Mouse (Mus musculus): ENCODE measurements around the gene Cmss1. TPM values are rescaled to one million over a fixed set of nuclear protein-coding genes. Genes with fewer than 3 reads are reported as not detected.
A peak's percentile ranks its signal among the peaks of the same experiment; 100 is the strongest.

Gene Cmss1
- polyA plus RNA-seq, 1 experiment from 2014 or later = 39.5 TPM

DNA sequence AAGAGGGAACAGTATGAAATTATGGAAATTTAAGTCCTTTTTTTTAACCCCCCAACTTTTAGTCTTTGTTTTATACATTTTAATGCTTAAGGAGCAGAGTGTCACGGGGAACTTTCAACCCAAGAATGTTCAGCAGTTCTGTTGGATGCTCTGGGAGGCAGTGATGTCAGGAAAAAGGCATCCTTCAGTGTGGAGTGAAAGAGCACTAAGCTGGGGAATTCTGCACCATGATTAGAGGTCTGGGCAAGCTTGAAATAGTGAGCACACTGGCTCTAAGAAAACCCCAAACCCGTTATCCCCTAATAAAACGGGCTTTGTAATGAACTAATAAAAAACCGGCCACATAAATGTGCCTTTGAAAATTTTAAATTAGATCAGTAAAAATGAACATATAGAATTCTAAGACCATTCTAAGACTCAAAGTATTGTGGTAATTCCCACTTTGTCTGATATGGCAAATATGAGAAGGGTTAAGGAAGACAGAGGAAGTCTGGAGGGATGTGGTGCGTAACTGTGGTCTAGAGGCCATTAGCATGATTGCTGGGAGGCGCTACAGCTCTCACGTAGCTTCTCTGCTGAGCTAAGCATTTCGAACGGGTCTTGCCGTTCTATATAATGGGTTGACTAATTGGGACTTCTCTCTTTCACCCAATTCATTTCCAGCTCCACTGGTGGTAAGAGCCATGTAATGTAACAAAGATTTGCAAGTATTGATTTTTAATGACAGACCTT, 165.8 kb downstream of the Cmss1 start:
- Histone ChIP-seq H3K9me3 (replicated peaks; ENCODE audit: control insufficient read depth, low read length) (no peaks in the 10 kb centered on the region), H3K4me2 (ENCODE audit: low read depth, low read length) (no peak overlapping the region), H3K27me3 (ENCODE audit: control insufficient read depth, insufficient read depth, low read length) (no peaks in the 10 kb centered on the region), H3K4me3 (replicated peaks; ENCODE audit: low read length) (no peak overlapping the region), H3K27ac (ENCODE audit: low read length) (no peak overlapping the region), H3K36me3 (ENCODE audit: control insufficient read depth, insufficient read depth, low read length) (no peaks in the 10 kb centered on the region), H3K9ac (ENCODE audit: low read length) (no peak overlapping the region), H3K4me1 (ENCODE audit: control insufficient read depth, insufficient read depth, low read length) (peaks cover 3% of the 10 kb centered on the region; the same call in 1 of the 2 replicates)
- whole genome bisulfite sequencing = 81% methylated on average over 10 of the region's 10 CpGs
- no peak for ATAC-seq (ENCODE audit: insufficient read depth, low FRiP score)

GRCm38 (mm10) chr16:57439206-57439605, 167.5 kb downstream of the Cmss1 start:
- Histone ChIP-seq H3K36me3 (ENCODE audit: control insufficient read depth, insufficient read depth, low read length) (no peaks in the 10 kb centered on the region), H3K4me3 (replicated peaks; ENCODE audit: low read length) (no peak overlapping the region), H3K9me3 (replicated peaks; ENCODE audit: control insufficient read depth, low read length) (no peaks in the 10 kb centered on the region), H3K4me2 (ENCODE audit: low read depth, low read length) (no peak overlapping the region), H3K27me3 (ENCODE audit: control insufficient read depth, insufficient read depth, low read length) (no peaks in the 10 kb centered on the region), H3K9ac (ENCODE audit: low read length) (peak overlapping the region; percentile 8; the same call in 1 of the 2 replicates), H3K4me1 (ENCODE audit: control insufficient read depth, insufficient read depth, low read length) (peaks cover 3% of the 10 kb centered on the region; the same call in 1 of the 2 replicates), H3K27ac (ENCODE audit: low read length) (peak overlapping the region; percentile 22; the same call in 1 of the 2 replicates)
- no peak for ATAC-seq (ENCODE audit: insufficient read depth, low FRiP score)
- 76% methylated on average over 11 of the region's 11 CpGs for WGBS

DNA sequence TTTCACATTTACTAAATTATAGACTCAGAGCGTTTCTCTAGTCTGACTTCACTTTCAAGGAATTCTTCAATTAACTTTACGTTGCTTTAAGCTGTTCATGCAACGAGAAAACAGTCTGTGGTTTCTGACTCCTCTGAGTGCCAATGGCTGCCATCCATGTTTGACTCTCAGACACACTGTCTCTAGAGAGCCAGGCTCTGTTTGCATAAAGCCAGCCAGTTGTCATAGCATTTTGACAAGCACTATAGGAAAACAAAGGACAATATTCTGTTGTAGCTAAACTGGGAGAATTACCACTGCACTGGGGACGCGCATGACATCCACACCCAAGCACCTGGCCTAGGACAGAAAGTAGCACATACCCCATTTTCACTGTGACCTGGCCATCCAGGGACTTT, 168.4 kb downstream of the Cmss1 start:
- peaks cover 3% of the 10 kb centered on the region; the same call in 1 of the 2 replicates for H3K4me1 ChIP-seq (ENCODE audit: control insufficient read depth, insufficient read depth, low read length)
- H3K4me3 ChIP-seq (replicated peaks; ENCODE audit: low read length) = no peak overlapping the region
- H3K9ac ChIP-seq (ENCODE audit: low read length) = no peak overlapping the region
- 46% methylated on average over 5 of the region's 5 CpGs for WGBS
- no peaks in the 10 kb centered on the region for H3K27me3 ChIP-seq (ENCODE audit: control insufficient read depth, insufficient read depth, low read length)
- peak overlapping the region; percentile 22 for H3K27ac ChIP-seq (ENCODE audit: low read length)
- no peaks in the 10 kb centered on the region for H3K36me3 ChIP-seq (ENCODE audit: control insufficient read depth, insufficient read depth, low read length)
- H3K4me2 ChIP-seq (ENCODE audit: low read depth, low read length) = no peak overlapping the region
- H3K9me3 ChIP-seq (replicated peaks; ENCODE audit: control insufficient read depth, low read length) = no peaks in the 10 kb centered on the region
- ATAC-seq (ENCODE audit: insufficient read depth, low FRiP score) = no peak

DNA sequence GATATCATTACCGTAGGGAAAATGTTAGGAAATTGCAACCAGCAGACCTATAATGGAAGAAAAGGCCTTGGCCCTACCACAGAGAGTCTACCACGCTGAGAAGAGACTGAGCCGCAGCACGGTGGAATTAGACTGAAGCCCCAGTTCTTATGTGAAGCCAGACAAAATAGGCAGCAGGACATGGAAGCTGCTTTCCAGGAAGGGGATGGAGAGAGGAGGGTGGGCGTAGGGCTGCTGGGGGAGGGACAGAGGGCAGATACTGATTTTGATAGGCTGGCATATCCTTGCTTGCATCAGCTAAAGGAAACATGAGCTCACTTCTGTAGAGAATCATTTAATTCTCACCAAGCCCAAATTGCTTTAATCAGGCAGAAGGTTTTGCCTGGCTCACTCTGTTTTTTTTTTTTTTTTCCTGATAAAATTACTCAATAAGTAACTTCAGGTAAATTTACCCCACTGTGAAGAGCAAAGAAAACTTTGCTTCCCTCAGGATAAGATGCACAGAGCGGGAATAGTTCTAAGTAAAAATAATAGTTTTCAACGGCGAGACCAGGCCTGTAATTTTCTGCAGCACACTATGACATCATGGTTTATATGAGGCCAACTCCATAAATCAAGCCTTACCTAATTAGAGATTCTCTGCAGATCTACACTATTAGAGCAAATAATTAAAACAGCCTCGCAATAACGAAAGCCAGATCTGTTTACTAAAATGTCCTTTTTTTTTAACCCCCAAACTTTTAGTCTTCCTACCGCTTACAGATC, 169.0 kb downstream of the Cmss1 start:
- H3K36me3 ChIP-seq (ENCODE audit: control insufficient read depth, insufficient read depth, low read length) = no peaks in the 10 kb centered on the region
- H3K27me3 ChIP-seq (ENCODE audit: control insufficient read depth, insufficient read depth, low read length) = no peaks in the 10 kb centered on the region
- H3K27ac ChIP-seq (ENCODE audit: low read length) = peak overlapping the region; percentile 75
- H3K4me3 ChIP-seq (replicated peaks; ENCODE audit: low read length) = no peak overlapping the region
- WGBS = 56% methylated on average over 11 of the region's 11 CpGs
- no peak overlapping the region for H3K4me2 ChIP-seq (ENCODE audit: low read depth, low read length)
- no peak for ATAC-seq (ENCODE audit: insufficient read depth, low FRiP score)
- no peak overlapping the region for H3K9ac ChIP-seq (ENCODE audit: low read length)
- H3K9me3 ChIP-seq (replicated peaks; ENCODE audit: control insufficient read depth, low read length) = no peaks in the 10 kb centered on the region
- H3K4me1 ChIP-seq (ENCODE audit: control insufficient read depth, insufficient read depth, low read length) = peaks cover 3% of the 10 kb centered on the region; the same call in 1 of the 2 replicates

GRCm38 (mm10) chr16:57434640-57435039, 172.0 kb downstream of the Cmss1 start:
- no peak overlapping the region for H3K9ac ChIP-seq (ENCODE audit: low read length)
- WGBS = 64% methylated on average over 3 of the region's 3 CpGs
- no peaks in the 10 kb centered on the region for H3K9me3 ChIP-seq (replicated peaks; ENCODE audit: control insufficient read depth, low read length)
- no peak overlapping the region for H3K4me2 ChIP-seq (ENCODE audit: low read depth, low read length)
- no peak overlapping the region for H3K27ac ChIP-seq (ENCODE audit: low read length)
- H3K36me3 ChIP-seq (ENCODE audit: control insufficient read depth, insufficient read depth, low read length) = no peaks in the 10 kb centered on the region
- no peaks in the 10 kb centered on the region for H3K27me3 ChIP-seq (ENCODE audit: control insufficient read depth, insufficient read depth, low read length)
- H3K4me1 ChIP-seq (ENCODE audit: control insufficient read depth, insufficient read depth, low read length) = peaks cover 3% of the 10 kb centered on the region; the same call in 1 of the 2 replicates
- H3K4me3 ChIP-seq (replicated peaks; ENCODE audit: low read length) = no peak overlapping the region
- ATAC-seq (ENCODE audit: insufficient read depth, low FRiP score) = no peak

GRCm38 (mm10) chr16:57433671-57434070, 173.0 kb downstream of the Cmss1 start:
- Histone ChIP-seq H3K9me3 (replicated peaks; ENCODE audit: control insufficient read depth, low read length) (no peaks in the 10 kb centered on the region), H3K4me3 (replicated peaks; ENCODE audit: low read length) (no peak overlapping the region), H3K27ac (ENCODE audit: low read length) (no peak overlapping the region), H3K4me2 (ENCODE audit: low read depth, low read length) (no peak overlapping the region), H3K27me3 (ENCODE audit: control insufficient read depth, insufficient read depth, low read length) (no peaks in the 10 kb centered on the region), H3K36me3 (ENCODE audit: control insufficient read depth, insufficient read depth, low read length) (no peaks in the 10 kb centered on the region), H3K9ac (ENCODE audit: low read length) (no peak overlapping the region), H3K4me1 (ENCODE audit: control insufficient read depth, insufficient read depth, low read length) (peaks cover 5% of the 10 kb centered on the region; the same call in 1 of the 2 replicates)
- ATAC-seq (ENCODE audit: insufficient read depth, low FRiP score) = no peak
- WGBS = 70% methylated on average over 6 of the region's 6 CpGs

DNA sequence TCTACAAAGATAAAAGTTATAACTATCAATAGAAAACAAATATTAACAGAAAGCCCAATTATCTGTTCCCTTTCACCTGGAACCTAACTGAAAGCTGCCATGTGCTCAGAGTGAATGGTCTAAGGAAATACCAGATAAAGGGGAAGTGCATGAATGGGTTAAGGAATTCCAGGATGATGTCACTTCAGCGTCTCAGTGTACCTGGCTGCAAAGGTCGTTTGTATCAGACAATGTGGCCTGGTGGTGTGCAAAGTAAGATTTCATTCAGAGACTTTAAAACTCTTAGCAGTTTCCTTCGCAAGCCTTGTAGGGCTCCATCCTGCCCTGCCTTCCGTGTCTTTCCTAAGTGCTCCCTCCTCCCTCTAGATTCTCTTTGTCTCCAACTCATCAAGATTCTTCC, 173.5 kb downstream of the Cmss1 start:
- H3K4me3 ChIP-seq (replicated peaks; ENCODE audit: low read length) = no peak overlapping the region
- H3K9me3 ChIP-seq (replicated peaks; ENCODE audit: control insufficient read depth, low read length) = no peaks in the 10 kb centered on the region
- WGBS = 53% methylated on average over 4 of the region's 4 CpGs
- H3K36me3 ChIP-seq (ENCODE audit: control insufficient read depth, insufficient read depth, low read length) = no peaks in the 10 kb centered on the region
- no peak overlapping the region for H3K27ac ChIP-seq (ENCODE audit: low read length)
- no peak overlapping the region for H3K4me2 ChIP-seq (ENCODE audit: low read depth, low read length)
- H3K4me1 ChIP-seq (ENCODE audit: control insufficient read depth, insufficient read depth, low read length) = peaks cover 7% of the 10 kb centered on the region; the same call in 1 of the 2 replicates
- no peak overlapping the region for H3K9ac ChIP-seq (ENCODE audit: low read length)
- no peaks in the 10 kb centered on the region for H3K27me3 ChIP-seq (ENCODE audit: control insufficient read depth, insufficient read depth, low read length)
- peak; percentile 48; the same call in 1 of the 2 replicates for ATAC-seq (ENCODE audit: insufficient read depth, low FRiP score)

GRCm38 (mm10) chr16:57431294-57431693, 175.4 kb downstream of the Cmss1 start:
- Histone ChIP-seq H3K9me3 (replicated peaks; ENCODE audit: control insufficient read depth, low read length) (no peaks in the 10 kb centered on the region), H3K27ac (ENCODE audit: low read length) (no peak overlapping the region), H3K27me3 (ENCODE audit: control insufficient read depth, insufficient read depth, low read length) (no peaks in the 10 kb centered on the region), H3K4me3 (replicated peaks; ENCODE audit: low read length) (no peak overlapping the region), H3K36me3 (ENCODE audit: control insufficient read depth, insufficient read depth, low read length) (no peaks in the 10 kb centered on the region), H3K9ac (ENCODE audit: low read length) (no peak overlapping the region), H3K4me1 (ENCODE audit: control insufficient read depth, insufficient read depth, low read length) (peaks cover 15% of the 10 kb centered on the region), H3K4me2 (ENCODE audit: low read depth, low read length) (no peak overlapping the region)
- no peak for ATAC-seq (ENCODE audit: insufficient read depth, low FRiP score)
- 82% methylated on average over 3 of the region's 3 CpGs for WGBS

- H3K36me3 ChIP-seq (ENCODE audit: control insufficient read depth, insufficient read depth, low read length) = no peaks in the 10 kb centered on the region
- H3K27me3 ChIP-seq (ENCODE audit: control insufficient read depth, insufficient read depth, low read length) = no peaks in the 10 kb centered on the region
- 67% methylated on average over 5 of the region's 5 CpGs for WGBS
- no peak overlapping the region for H3K4me3 ChIP-seq (replicated peaks; ENCODE audit: low read length)
- peaks cover 15% of the 10 kb centered on the region for H3K4me1 ChIP-seq (ENCODE audit: control insufficient read depth, insufficient read depth, low read length)
- ATAC-seq (ENCODE audit: insufficient read depth, low FRiP score) = no peak
- no peak overlapping the region for H3K27ac ChIP-seq (ENCODE audit: low read length)
- H3K4me2 ChIP-seq (ENCODE audit: low read depth, low read length) = no peak overlapping the region
- no peaks in the 10 kb centered on the region for H3K9me3 ChIP-seq (replicated peaks; ENCODE audit: control insufficient read depth, low read length)
- no peak overlapping the region for H3K9ac ChIP-seq (ENCODE audit: low read length)
These were observed 177.7 kb downstream of the Cmss1 start for GRCm38 (mm10) chr16:57428977-57429376.

Data from stomach, embryonic 16.5 days (tissue).